Mouse (Mus musculus): ENCODE results near the gene Sla2.

Sla2 gene

DNA sequence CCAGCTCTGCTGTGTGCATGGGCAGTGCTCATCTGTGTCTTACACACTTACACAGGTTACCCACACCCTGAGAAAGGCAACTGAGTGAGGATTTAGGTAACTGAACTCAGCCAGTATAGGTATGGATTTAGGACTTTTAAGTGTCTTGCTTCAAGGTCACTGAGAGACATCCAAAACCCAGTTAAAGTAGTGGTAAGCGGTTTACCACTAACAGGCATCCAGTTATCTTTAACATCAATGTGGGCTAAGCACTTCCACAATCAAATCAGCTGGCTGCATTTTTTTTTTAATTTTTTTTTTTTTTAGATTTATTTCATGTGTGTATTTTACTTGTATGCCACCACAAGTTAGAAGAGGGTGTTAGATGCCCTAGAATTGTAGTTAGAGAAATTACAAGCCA lies 30.7 kb downstream of the Sla2 start:
- TF ChIP-seq GATA4 (IDR thresholded peaks at IDR 0.05; ENCODE audit: insufficient replicate concordance, low read length), result no peak

GRCm38 (mm10) chr2:156850505-156850904 lies 36.5 kb downstream of the Sla2 start:
- no peak for TF ChIP-seq GATA4 (IDR thresholded peaks at IDR 0.05; ENCODE audit: insufficient replicate concordance, low read length)

DNA sequence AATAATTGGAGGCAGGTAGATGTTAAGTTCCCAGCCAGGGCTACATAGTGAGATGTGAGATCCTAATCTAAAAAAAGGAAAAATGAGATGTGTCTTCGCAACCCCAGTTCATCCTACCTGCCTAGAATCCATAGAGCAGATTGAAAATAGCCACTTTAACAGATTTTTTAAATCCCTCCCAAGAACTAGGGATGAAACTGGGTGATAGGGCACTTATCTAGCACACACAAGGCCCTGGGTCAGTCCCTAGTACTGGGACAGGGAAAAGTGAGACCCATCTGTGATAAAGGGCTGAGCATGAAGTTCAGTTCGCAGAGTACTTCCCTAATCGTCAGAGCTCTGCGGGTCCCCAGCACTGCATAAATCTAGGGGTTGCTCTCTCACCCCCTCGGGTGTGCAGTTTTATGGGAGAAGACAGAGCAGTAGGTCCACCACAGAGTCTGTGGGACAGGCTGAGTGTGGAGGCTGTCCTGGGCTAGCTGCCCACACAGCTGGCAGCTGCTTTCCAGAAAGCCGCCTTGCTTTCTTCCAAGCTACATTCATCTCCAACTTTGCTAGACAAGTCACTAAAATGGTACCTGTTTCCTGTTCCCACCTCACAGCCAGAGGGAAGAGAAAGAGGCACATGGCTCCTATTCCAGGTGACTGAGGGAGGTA lies 38.3 kb downstream of the Sla2 start:
- no peak for TF ChIP-seq GATA4 (IDR thresholded peaks at IDR 0.05; ENCODE audit: insufficient replicate concordance, low read length)

DNA sequence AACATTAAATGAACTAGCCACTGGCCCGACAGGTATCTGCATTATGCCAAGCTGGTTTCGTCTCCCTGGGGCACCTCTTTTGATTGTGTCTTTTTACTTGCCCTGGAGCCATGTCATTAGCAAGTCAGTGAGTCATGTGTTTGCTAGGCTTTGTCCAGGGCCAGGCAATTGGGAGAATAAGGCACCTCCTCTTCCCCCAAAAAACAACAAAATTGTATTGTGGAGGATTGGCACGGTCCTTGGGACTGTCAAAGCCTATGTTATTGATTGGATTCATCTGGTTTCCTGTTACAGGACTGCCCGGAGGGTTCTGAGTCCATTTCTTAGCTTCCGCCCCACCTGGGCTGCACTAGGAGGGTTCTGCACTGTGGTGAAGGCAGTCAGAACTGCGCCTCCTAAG lies 39.3 kb downstream of the Sla2 start:
- TF ChIP-seq GATA4 (IDR thresholded peaks at IDR 0.05; ENCODE audit: insufficient replicate concordance, low read length), result no peak

DNA sequence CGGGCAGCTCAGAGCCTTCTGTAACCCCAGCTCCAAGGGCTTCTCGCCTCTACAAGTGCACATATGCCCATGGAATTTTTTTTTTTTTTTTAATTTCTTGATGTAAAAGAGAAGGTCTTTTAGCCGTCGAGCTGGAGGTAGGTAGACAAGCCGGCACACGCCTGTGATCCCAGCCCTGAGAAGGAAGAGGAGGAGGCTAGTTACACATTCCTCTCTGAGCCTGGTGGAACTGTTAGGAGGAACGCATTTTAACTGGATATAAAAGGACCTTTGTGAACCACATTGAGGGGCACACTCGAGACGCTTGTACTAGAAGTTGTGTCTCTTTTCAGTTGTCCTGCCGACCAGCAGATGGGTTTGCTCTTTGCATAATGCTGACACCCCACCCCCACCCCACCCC lies 42.3 kb downstream of the Sla2 start:
- TF ChIP-seq GATA4 (IDR thresholded peaks at IDR 0.05; ENCODE audit: insufficient replicate concordance, low read length), result no peak

DNA sequence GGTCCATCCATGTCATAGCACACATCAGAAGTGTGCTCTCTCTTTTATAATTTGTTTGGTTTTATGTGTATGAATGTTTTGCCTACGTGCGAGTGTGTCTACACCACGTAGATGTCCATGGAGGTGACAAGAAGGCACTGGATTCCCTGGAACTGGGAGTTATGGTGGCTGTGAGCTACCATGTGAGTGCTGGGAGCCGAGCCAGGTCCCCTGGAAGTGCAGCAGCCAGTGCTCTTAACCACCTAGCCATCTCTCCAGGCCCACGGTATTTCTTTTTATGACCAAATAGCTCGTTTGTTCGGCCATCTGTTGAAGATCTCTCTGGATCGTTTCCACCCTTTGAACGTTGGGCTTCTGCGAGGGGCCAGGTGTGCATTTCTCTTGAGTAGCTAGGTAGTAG lies 43.7 kb downstream of the Sla2 start:
- TF ChIP-seq GATA4 (IDR thresholded peaks at IDR 0.05; ENCODE audit: insufficient replicate concordance, low read length), result no peak

- TF ChIP-seq GATA4 (IDR thresholded peaks at IDR 0.05; ENCODE audit: insufficient replicate concordance, low read length), result no peak
These were observed 44.3 kb downstream of the Sla2 start for GRCm38 (mm10) chr2:156842711-156843110.

- TF ChIP-seq GATA4 (IDR thresholded peaks at IDR 0.05; ENCODE audit: insufficient replicate concordance, low read length), result peak; percentile 15; the same call in 1 of the 2 replicates
These were observed 44.9 kb downstream of the Sla2 start for GRCm38 (mm10) chr2:156841841-156842706.

DNA sequence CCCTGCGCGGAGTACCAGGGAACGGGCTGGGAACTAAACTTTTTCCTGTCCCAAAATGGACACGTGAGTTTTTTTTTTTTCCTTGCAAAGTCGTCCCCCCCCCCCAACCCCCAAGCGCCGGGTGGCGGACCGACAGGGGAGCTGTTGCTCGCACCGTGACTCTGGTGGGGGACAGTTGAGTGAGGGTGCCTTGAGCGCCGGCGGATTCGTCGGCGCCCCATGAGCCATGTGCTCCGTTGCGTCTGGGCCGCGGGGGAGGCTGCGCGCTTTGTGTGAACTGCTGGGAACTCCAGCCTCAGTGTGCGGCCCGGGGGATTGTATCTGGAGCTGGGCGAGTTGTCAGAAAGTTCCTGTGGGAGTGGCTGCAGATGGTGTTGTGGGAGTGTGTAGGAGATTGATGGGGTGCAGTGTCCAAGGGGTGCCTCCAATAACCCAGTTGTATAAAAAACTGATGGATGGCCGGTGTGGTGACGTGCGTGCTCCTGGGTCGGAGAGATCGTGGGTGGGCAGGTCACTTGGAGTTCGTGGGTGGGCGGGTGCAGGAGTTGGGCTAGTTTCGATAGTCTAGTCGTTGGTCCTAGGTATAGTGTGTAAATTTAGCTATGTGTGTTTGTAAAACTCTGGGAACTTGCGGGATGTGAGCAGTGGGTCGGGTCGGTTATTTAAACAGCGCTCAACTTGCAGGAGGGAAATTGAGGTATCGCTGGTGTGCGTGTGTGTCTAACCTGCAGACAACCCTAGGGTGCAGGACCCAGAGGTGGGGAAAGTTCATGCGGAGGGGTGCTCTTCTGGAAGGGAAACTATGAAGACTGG lies 45.8 kb downstream of the Sla2 start:
- no peak for TF ChIP-seq GATA4 (IDR thresholded peaks at IDR 0.05; ENCODE audit: insufficient replicate concordance, low read length)

DNA sequence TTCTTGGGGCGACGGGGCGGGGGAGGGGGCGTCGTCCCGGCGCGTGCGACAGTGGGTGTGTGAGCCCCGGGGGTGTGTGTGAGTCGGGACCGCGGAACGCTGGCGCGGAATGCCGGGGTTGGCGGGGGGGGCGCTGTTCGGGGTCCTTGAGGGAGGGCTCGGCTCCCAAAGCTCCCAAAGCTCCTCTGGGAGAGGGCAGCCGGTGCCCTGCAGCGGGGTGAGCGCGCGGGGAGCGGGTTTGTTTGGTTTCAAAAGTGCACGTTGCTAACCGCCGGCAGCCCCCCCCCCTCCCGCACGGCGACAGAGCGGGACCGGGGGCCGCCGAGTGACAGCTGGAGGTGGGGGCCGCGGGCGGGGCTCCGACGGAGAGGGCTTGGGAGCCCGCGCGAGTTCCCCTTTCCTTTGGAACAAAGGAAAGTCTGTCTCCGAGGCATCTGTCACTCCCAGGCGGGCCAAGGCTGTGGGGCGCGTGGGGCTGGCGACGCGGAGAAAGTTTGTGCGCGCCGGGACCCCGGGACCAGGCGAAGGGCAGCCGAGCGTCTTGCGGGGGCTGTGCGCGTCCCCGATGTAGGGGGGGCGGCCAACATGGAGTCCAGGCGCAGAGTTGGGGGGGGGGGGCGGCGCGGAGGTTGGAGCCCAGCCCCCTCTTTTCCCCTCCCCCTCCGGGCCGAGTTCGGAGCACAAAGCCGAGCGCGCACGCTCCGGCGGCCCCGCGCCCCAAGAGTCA lies 46.5 kb downstream of the Sla2 start:
- TF ChIP-seq GATA4 (IDR thresholded peaks at IDR 0.05; ENCODE audit: insufficient replicate concordance, low read length), result no peak

GRCm38 (mm10) chr2:156839319-156840191 lies 47.4 kb downstream of the Sla2 start, which contains the start of gene Tgif2:
Gene Tgif2 (plus strand): TSS chr2:156840007.
- TF ChIP-seq GATA4 (IDR thresholded peaks at IDR 0.05; ENCODE audit: insufficient replicate concordance, low read length), result no peak

GRCm38 (mm10) chr2:156838839-156839238 lies 48.2 kb downstream of the Sla2 start:
- TF ChIP-seq GATA4 (IDR thresholded peaks at IDR 0.05; ENCODE audit: insufficient replicate concordance, low read length), result no peak

DNA sequence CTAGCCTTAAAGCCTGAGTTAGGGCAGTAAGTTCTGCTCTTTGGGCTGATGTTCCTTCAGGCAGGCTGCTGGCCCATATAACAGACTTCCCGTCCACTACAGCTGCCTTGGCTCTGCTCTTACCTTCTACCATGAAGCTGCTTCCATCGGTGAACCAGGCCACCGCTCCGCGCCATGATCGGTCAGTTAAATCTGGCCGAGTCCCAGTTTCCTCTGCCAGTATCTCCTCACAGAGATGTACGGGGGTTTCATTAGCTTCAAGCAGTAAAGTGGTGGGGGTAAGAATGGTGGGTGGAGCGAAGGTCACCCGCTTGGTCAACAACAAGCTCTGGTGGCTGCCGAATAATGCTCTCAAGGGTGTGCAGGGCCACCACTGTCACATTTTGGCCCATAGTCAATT lies 52.7 kb downstream of the Sla2 start:
- TF ChIP-seq GATA4 (IDR thresholded peaks at IDR 0.05; ENCODE audit: insufficient replicate concordance, low read length), result no peak

Measured in liver, adult (tissue).